Mouse (Mus musculus): ENCODE data around the gene Ptprt.

DNA sequence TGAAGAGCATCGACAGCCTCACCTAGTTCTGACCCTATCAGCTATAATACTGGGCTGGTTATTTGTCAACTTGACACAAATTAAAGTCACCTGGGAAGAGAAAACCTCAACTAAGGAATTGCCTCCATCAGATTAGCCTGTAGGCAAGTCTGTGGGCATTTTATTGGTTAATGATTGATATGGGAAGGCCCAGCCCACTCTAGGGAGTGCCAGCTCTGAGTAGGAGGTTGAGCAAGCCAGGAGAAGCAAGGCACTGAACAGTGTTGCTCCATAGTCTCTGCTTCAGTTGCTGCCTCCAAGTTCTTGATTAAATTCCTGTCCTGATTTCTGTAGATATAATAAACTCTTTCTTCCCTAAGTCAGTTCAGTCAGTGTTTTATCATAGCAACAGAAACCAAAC lies 488.4 kb downstream of the Ptprt start:
- TF ChIP-seq POLR2A (IDR thresholded peaks at IDR 0.05; ENCODE audit: borderline replicate concordance, insufficient read depth, low read length) (no peak), CTCF (IDR thresholded peaks at IDR 0.05; ENCODE audit: borderline replicate concordance, insufficient read depth, low read depth, low read length) (no peak)

All from cerebellum, adult 2 months (tissue).